ENCODE assay signal across 8 mouse cellular contexts in genomic region chr5:64070081-64070673, GRCm38 (mm10). TPM values are rescaled to one million over a fixed set of nuclear protein-coding genes. Genes with fewer than 3 reads are reported as not detected.
DNase-seq lines count a peak whose midpoint lies in the region; ATAC-seq and TF ChIP-seq lines count a peak whose summit lies in the region.

No protein-coding gene starts in this region.

- no peaks in the 10 kb centered on the region for H3K27me3 ChIP-seq in forebrain, embryonic 15.5 days
- no peaks in the 10 kb centered on the region for H3K27me3 ChIP-seq in hindbrain, embryonic 11.5 days (ENCODE audit: control insufficient read depth, insufficient read depth, low read length)
- no peaks in the 10 kb centered on the region for H3K27me3 ChIP-seq in spleen, adult 2 months (ENCODE audit: control insufficient read depth, insufficient read depth, low read length)

- DNase-seq in right cerebral cortex, postnatal 10 days (ENCODE audit: low spot score in 2 of 2) = peak; percentile 53 to 55
- DNase-seq in right cerebral cortex, postnatal 36 days (ENCODE audit: low spot score in 2 of 2) = no peak
- DNase-seq in cerebellum, adult 11-12 months = peak; percentile 79
- peak; percentile 68 for DNase-seq in hindbrain, embryonic 11.5 days (ENCODE audit: low spot score)
- peak; percentile 12 to 15 for DNase-seq in layer of hippocampus, postnatal 36 days
- peak; percentile 78 for DNase-seq in mesoderm, embryonic 11.5 days (ENCODE audit: low read depth, low spot score)
- DNase-seq in spleen, adult 2 months (ENCODE audit: low read depth in 1 of 2, low spot score in 2 of 2) = peak; percentile 36 to 64

- no peak overlapping the region for H3K4me3 ChIP-seq in forebrain, embryonic 15.5 days
- no peak overlapping the region for H3K4me3 ChIP-seq in hindbrain, embryonic 11.5 days (ENCODE audit: low read depth, low read length)
- no peak overlapping the region for H3K4me3 ChIP-seq in spleen, adult 2 months (ENCODE audit: extremely low read depth, insufficient read depth, insufficient read length)

- 31% methylated on average over 4 of the region's 4 CpGs for WGBS in forebrain, embryonic 15.5 days
- WGBS in hindbrain, embryonic 11.5 days = 37% methylated on average over 4 of the region's 4 CpGs
- 29% methylated on average over 4 of the region's 4 CpGs for WGBS in spleen, adult 2 months

- peak; percentile 81 for ATAC-seq in forebrain, embryonic 15.5 days (replicated peaks)
- ATAC-seq in hindbrain, embryonic 11.5 days (ENCODE audit: low FRiP score) = 0 out of 2 replicates have a peak, but pooled peaks have one; percentile 71

- no peaks in the 10 kb centered on the region for H3K9me3 ChIP-seq in forebrain, embryonic 15.5 days
- H3K9me3 ChIP-seq in hindbrain, embryonic 11.5 days (ENCODE audit: control insufficient read depth, low read length) = no peaks in the 10 kb centered on the region

- no peak overlapping the region for H3K27ac ChIP-seq in forebrain, embryonic 15.5 days (replicated peaks)
- H3K27ac ChIP-seq in hindbrain, embryonic 11.5 days (ENCODE audit: low read depth, low read length) = no peak overlapping the region
- no peak overlapping the region for H3K27ac ChIP-seq in spleen, adult 2 months (ENCODE audit: insufficient read depth, low read length)

- no peaks in the 10 kb centered on the region for H3K4me1 ChIP-seq in forebrain, embryonic 15.5 days
- no peaks in the 10 kb centered on the region for H3K4me1 ChIP-seq in hindbrain, embryonic 11.5 days (replicated peaks; ENCODE audit: control insufficient read depth, insufficient read depth, low read length)
- H3K4me1 ChIP-seq in spleen, adult 2 months (ENCODE audit: control insufficient read depth, insufficient read depth, insufficient read length) = no peaks in the 10 kb centered on the region

- H3K4me2 ChIP-seq in forebrain, embryonic 15.5 days (replicated peaks) = no peak overlapping the region
- no peak overlapping the region for H3K4me2 ChIP-seq in hindbrain, embryonic 11.5 days (replicated peaks; ENCODE audit: low read depth, low read length)

- TF ChIP-seq POLR2A in spleen, adult 2 months (IDR thresholded peaks at IDR 0.05; ENCODE audit: low read depth, low read length) = no peak

- H3K36me3 ChIP-seq in forebrain, embryonic 15.5 days = no peaks in the 10 kb centered on the region
- H3K36me3 ChIP-seq in hindbrain, embryonic 11.5 days (ENCODE audit: control insufficient read depth, insufficient read depth, low read length) = no peaks in the 10 kb centered on the region
- H3K36me3 ChIP-seq in spleen, adult 2 months (ENCODE audit: control insufficient read depth, insufficient read depth, low read length) = no peaks in the 10 kb centered on the region

- H3K9ac ChIP-seq in forebrain, embryonic 15.5 days (replicated peaks) = no peak overlapping the region
- H3K9ac ChIP-seq in hindbrain, embryonic 11.5 days (ENCODE audit: low read depth, low read length) = no peak overlapping the region

- peak; percentile 80; the same call in 1 of the 2 replicates for TF ChIP-seq CTCF in spleen, adult 2 months (IDR thresholded peaks at IDR 0.05; ENCODE audit: extremely low read depth, insufficient read depth, insufficient read length, insufficient replicate concordance)

RNA-seq across cellular contexts. Expression of gene Pgm2, which starts 22.6 kb away (rescaled TPM):
- polyA plus RNA-seq in forebrain, embryonic 15.5 days (2015; fragmentation: Nextera tagmentation; extraction: Ambion mirVana) = 27.7 and 28.4 TPM in 2 replicates
- polyA plus RNA-seq in hindbrain, embryonic 11.5 days (2014; fragmentation: Nextera tagmentation; extraction: Ambion mirVana) = 27.8 and 28.2 TPM in 2 replicates
- total RNA-seq in layer of hippocampus, postnatal 36 days (2021) = 10 to 100 TPM in 1 of 2 experiments, 1 to 10 TPM in 1; 8.3 to 10.0 TPM
- polyA plus RNA-seq in spleen, adult 2 months (2012; rRNA removed) = 4.4 and 5.8 TPM in 2 replicates

Comparison
In these comparisons a context has a peak if more than half of its experiments do, and no peak if none do; other contexts are left out.
1. DNase-seq: peak in right cerebral cortex, postnatal 10 days (2 of 2), cerebellum, adult 11-12 months (single experiment), hindbrain, embryonic 11.5 days (single experiment), layer of hippocampus, postnatal 36 days (2 of 2), mesoderm, embryonic 11.5 days (single experiment) and spleen, adult 2 months (2 of 2); none in right cerebral cortex, postnatal 36 days (0 of 2).